Mouse (Mus musculus): ENCODE data around the gene Gm20425. TPM values are rescaled to one million over a fixed set of nuclear protein-coding genes. Genes with fewer than 3 reads are reported as not detected.

Gm20425 gene
- polyA plus RNA-seq, 1 experiment from 2014 or later, result 0.95 TPM

- Histone ChIP-seq H3K36me3 (replicated peaks) (no peaks in the 10 kb centered on the region), H3K27me3 (replicated peaks; ENCODE audit: low read depth, poor library complexity, severe bottlenecking) (no peaks in the 10 kb centered on the region), H3K27ac (replicated peaks) (no peak overlapping the region), H3K4me1 (no peaks in the 10 kb centered on the region), H3K4me3 (no peak overlapping the region), H3K9me3 (no peaks in the 10 kb centered on the region)
- 83% methylated on average over 28 of the region's 28 CpGs for WGBS
- DNase-seq (ENCODE audit: low spot score), result no peak
Measured at GRCm38 (mm10) chr9:103212654-103213420, 17.3 kb downstream of the Gm20425 start.

GRCm38 (mm10) chr9:103208802-103209423 is 21.2 kb downstream of the Gm20425 start:
- WGBS, result 47% methylated on average over 6 of the region's 6 CpGs
- DNase-seq (ENCODE audit: low spot score), result no peak
- H3K36me3 ChIP-seq (replicated peaks), result no peaks in the 10 kb centered on the region
- no peak overlapping the region for H3K4me3 ChIP-seq
- H3K27me3 ChIP-seq (replicated peaks; ENCODE audit: low read depth, poor library complexity, severe bottlenecking), result no peaks in the 10 kb centered on the region
- no peak overlapping the region for H3K27ac ChIP-seq (replicated peaks)
- no peaks in the 10 kb centered on the region for H3K4me1 ChIP-seq
- no peaks in the 10 kb centered on the region for H3K9me3 ChIP-seq

- 9% methylated on average over 16 of the region's 16 CpGs for WGBS
Measured at GRCm38 (mm10) chr9:103207846-103208245, 22.3 kb downstream of the Gm20425 start.

GRCm38 (mm10) chr9:103205786-103206185 is 24.3 kb downstream of the Gm20425 start:
- Histone ChIP-seq H3K27me3 (replicated peaks; ENCODE audit: low read depth, poor library complexity, severe bottlenecking) (no peaks in the 10 kb centered on the region), H3K36me3 (replicated peaks) (no peaks in the 10 kb centered on the region), H3K4me1 (peaks cover 4% of the 10 kb centered on the region; the same call in 1 of the 2 replicates), H3K27ac (replicated peaks) (no peak overlapping the region), H3K9me3 (no peaks in the 10 kb centered on the region), H3K4me3 (no peak overlapping the region)
- 91% methylated on average over 5 of the region's 5 CpGs for WGBS
- no peak for DNase-seq (ENCODE audit: low spot score)

More at GRCm38 (mm10) chr9:103207846-103208245, 22.3 kb downstream of the Gm20425 start:
- H3K36me3 ChIP-seq (replicated peaks), result no peaks in the 10 kb centered on the region
- peak overlapping the region; percentile 38; the same call in 1 of the 2 replicates for H3K4me3 ChIP-seq
- no peaks in the 10 kb centered on the region for H3K9me3 ChIP-seq
- H3K4me1 ChIP-seq, result no peaks in the 10 kb centered on the region
- peak; percentile 85 for DNase-seq (ENCODE audit: low spot score)
- no peak overlapping the region for H3K27ac ChIP-seq (replicated peaks)
- no peaks in the 10 kb centered on the region for H3K27me3 ChIP-seq (replicated peaks; ENCODE audit: low read depth, poor library complexity, severe bottlenecking)

GRCm38 (mm10) chr9:103201561-103202260 is 28.4 kb downstream of the Gm20425 start, which contains the start of gene Srprb:
Gene Srprb, minus strand, starts transcription at chr9:103202137.
- peak within 1 kb of the TSS; percentile 87 for H3K4me3 ChIP-seq
- H3K27me3 ChIP-seq (replicated peaks; ENCODE audit: low read depth, poor library complexity, severe bottlenecking), result no peaks in the 10 kb centered on the region

GRCm38 (mm10) chr9:103188416-103188815 is 41.7 kb downstream of the Gm20425 start:
- Histone ChIP-seq H3K36me3 (replicated peaks) (peaks cover 63% of the 10 kb centered on the region), H3K4me1 (no peaks in the 10 kb centered on the region), H3K9me3 (no peaks in the 10 kb centered on the region), H3K27me3 (replicated peaks; ENCODE audit: low read depth, poor library complexity, severe bottlenecking) (no peaks in the 10 kb centered on the region), H3K4me3 (no peak overlapping the region), H3K27ac (replicated peaks) (no peak overlapping the region)
- WGBS, result 91% methylated on average over 4 of the region's 4 CpGs
- no peak for DNase-seq (ENCODE audit: low spot score)

More at GRCm38 (mm10) chr9:103201561-103202260, 28.4 kb downstream of the Gm20425 start, which contains the start of gene Srprb:
- H3K27ac ChIP-seq (replicated peaks), result peak within 1 kb of the TSS; percentile 94
- H3K9me3 ChIP-seq, result no peaks in the 10 kb centered on the region
- under 1% methylated on average over 45 of the region's 45 CpGs for WGBS
- H3K4me1 ChIP-seq, result peaks cover 8% of the 10 kb centered on the region; the same call in 1 of the 2 replicates
- peak; percentile 92 for DNase-seq (ENCODE audit: low spot score)
- H3K36me3 ChIP-seq (replicated peaks), result peaks cover 38% of the 10 kb centered on the region

GRCm38 (mm10) chr9:103186747-103187146 is 43.4 kb downstream of the Gm20425 start:
- H3K4me1 ChIP-seq, result peaks cover 2% of the 10 kb centered on the region; the same call in 1 of the 2 replicates
- no peaks in the 10 kb centered on the region for H3K27me3 ChIP-seq (replicated peaks; ENCODE audit: low read depth, poor library complexity, severe bottlenecking)
- no peak overlapping the region for H3K27ac ChIP-seq (replicated peaks)
- H3K9me3 ChIP-seq, result no peaks in the 10 kb centered on the region
- peaks cover 47% of the 10 kb centered on the region for H3K36me3 ChIP-seq (replicated peaks)
- 76% methylated on average over 9 of the region's 9 CpGs for WGBS
- DNase-seq (ENCODE audit: low spot score), result no peak
- H3K4me3 ChIP-seq, result no peak overlapping the region

GRCm38 (mm10) chr9:103185946-103186345 is 44.2 kb downstream of the Gm20425 start:
- Histone ChIP-seq H3K27me3 (replicated peaks; ENCODE audit: low read depth, poor library complexity, severe bottlenecking) (no peaks in the 10 kb centered on the region), H3K9me3 (no peaks in the 10 kb centered on the region), H3K36me3 (replicated peaks) (peaks cover 39% of the 10 kb centered on the region), H3K4me3 (no peak overlapping the region), H3K4me1 (peaks cover 8% of the 10 kb centered on the region), H3K27ac (replicated peaks) (no peak overlapping the region)
- WGBS, result 93% methylated on average over 8 of the region's 8 CpGs
- DNase-seq (ENCODE audit: low spot score), result no peak

GRCm38 (mm10) chr9:103184855-103185254 is 45.3 kb downstream of the Gm20425 start:
- no peak for DNase-seq (ENCODE audit: low spot score)
- Histone ChIP-seq H3K4me3 (no peak overlapping the region), H3K27ac (replicated peaks) (no peak overlapping the region), H3K4me1 (peaks cover 17% of the 10 kb centered on the region), H3K27me3 (replicated peaks; ENCODE audit: low read depth, poor library complexity, severe bottlenecking) (no peaks in the 10 kb centered on the region), H3K9me3 (no peaks in the 10 kb centered on the region), H3K36me3 (replicated peaks) (peaks cover 28% of the 10 kb centered on the region)
- WGBS, result 64% methylated on average over 4 of the region's 4 CpGs

- Histone ChIP-seq H3K9me3 (no peaks in the 10 kb centered on the region), H3K27me3 (replicated peaks; ENCODE audit: low read depth, poor library complexity, severe bottlenecking) (no peaks in the 10 kb centered on the region), H3K4me1 (peaks cover 17% of the 10 kb centered on the region), H3K4me3 (no peak overlapping the region), H3K36me3 (replicated peaks) (0 out of 2 replicates have a peak, but pooled peaks cover 3% of the 10 kb centered on the region), H3K27ac (replicated peaks) (no peak overlapping the region)
- DNase-seq (ENCODE audit: low spot score), result no peak
- WGBS, result 90% methylated on average over 8 of the region's 8 CpGs
Measured at GRCm38 (mm10) chr9:103181886-103182285, 48.2 kb downstream of the Gm20425 start.

GRCm38 (mm10) chr9:103180807-103181565 is 49.1 kb downstream of the Gm20425 start:
- 2% methylated on average over 20 of the region's 20 CpGs for WGBS
- H3K27me3 ChIP-seq (replicated peaks; ENCODE audit: low read depth, poor library complexity, severe bottlenecking), result no peaks in the 10 kb centered on the region
- DNase-seq (ENCODE audit: low spot score), result peak; percentile 90
- no peaks in the 10 kb centered on the region for H3K9me3 ChIP-seq
- peak overlapping the region; percentile 62 for H3K4me3 ChIP-seq
- H3K4me1 ChIP-seq, result peaks cover 17% of the 10 kb centered on the region
- H3K27ac ChIP-seq (replicated peaks), result peak overlapping the region; percentile 86
- no peaks in the 10 kb centered on the region for H3K36me3 ChIP-seq (replicated peaks)

GRCm38 (mm10) chr9:103180303-103180702 is 49.8 kb downstream of the Gm20425 start:
- Histone ChIP-seq H3K27ac (replicated peaks) (peak overlapping the region; percentile 86), H3K4me1 (peaks cover 17% of the 10 kb centered on the region), H3K36me3 (replicated peaks) (no peaks in the 10 kb centered on the region), H3K9me3 (no peaks in the 10 kb centered on the region), H3K4me3 (peak overlapping the region; percentile 62), H3K27me3 (replicated peaks; ENCODE audit: low read depth, poor library complexity, severe bottlenecking) (no peaks in the 10 kb centered on the region)
- no peak for DNase-seq (ENCODE audit: low spot score)
- WGBS, result 77% methylated on average over 3 of the region's 3 CpGs
